Mouse (Mus musculus) brain, embryonic 14.5 days (tissue): ENCODE measurements around the gene Fbxl17.

Experiments used
- CTCF ChIP-seq: fragments of 200-500 bp; IDR thresholded peaks from 2 replicates; pipeline ENCODE4 v1.5.1; 2012; ENCODE audit warnings: inconsistent platforms, mild to moderate bottlenecking, moderate library complexity, borderline replicate concordance; ENCODE audit not compliant: insufficient read depth, insufficient read length; ENCODE audit errors: extremely low read depth
- POLR2A ChIP-seq: fragments of 200-500 bp; IDR thresholded peaks from 2 replicates; pipeline ENCODE4 v1.6.1; 2012; ENCODE audit warnings: mild to moderate bottlenecking, inconsistent platforms, borderline replicate concordance; ENCODE audit not compliant: poor library complexity, insufficient read depth, insufficient read length, severe bottlenecking; ENCODE audit errors: extremely low read depth

- peak; percentile 83; the same call in 1 of the 2 replicates for TF ChIP-seq CTCF
- no peak for TF ChIP-seq POLR2A
Observed at GRCm38 (mm10) chr17:63324039-63324438, 175.8 kb downstream of the Fbxl17 start.
